Mouse (Mus musculus): ENCODE data around the gene Rmnd1. TPM values are rescaled to one million over a fixed set of nuclear protein-coding genes. Genes with fewer than 3 reads are reported as not detected.
"Not testable (repeated sequence)": the region's sequence is repeated elsewhere in the genome, so short reads cannot be mapped to it uniquely, and the experiment has no call there.

Rmnd1 gene
- total RNA-seq (2015; ENCODE audit: low replicate concordance), result 8.2 and 37.7 TPM in 2 replicates
- 5.7 and 18.2 TPM in 2 replicates for total RNA-seq (2017; ENCODE audit: low replicate concordance)

DNA sequence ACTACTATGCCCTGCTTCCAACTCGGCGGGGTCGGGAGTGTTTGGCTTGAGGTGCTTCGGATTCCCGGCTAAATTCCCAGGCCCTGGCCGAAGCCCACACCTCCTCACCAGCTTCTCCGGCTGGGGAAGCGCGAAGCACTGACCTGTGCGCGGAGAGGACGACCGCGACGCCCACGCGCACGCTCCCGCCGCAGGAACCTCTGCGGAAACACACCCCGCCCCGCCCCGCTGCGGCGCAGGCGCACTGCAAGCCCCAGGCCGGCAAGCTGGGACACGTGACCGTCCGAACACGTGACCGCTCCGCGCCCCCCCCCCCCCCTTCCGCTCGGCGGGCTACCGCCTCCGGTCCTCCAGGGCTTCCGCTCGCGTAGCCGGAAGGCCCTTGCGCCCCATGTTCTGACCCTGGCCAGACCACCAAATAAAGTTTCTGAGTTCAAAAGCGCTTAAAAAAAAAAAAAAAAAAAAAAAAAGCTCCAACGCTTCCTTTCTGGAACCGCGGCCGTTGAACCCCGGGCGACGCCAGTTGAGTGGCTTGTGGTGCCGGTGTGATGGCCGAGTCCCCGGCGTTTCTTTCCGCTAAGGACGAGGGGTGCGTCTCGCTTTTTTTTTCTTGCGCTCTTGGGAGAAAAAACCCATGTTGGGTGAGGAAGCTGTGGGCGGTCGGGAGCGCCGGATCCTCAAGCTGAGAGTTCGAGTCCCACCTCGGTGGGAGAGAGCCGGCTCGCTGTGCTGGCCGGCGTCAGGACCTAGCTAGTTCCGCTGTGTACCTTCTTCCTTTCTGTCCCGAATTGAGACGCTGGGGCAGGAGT is at the start of gene Rmnd1, which contains the start of gene Armt1:
Gene Rmnd1, minus strand, starts transcription at position 266 of the 809 bp plus-strand sequence.
Gene Armt1, plus strand, starts transcription at position 345 of the 809 bp plus-strand sequence.
- ATAC-seq (replicated peaks; ENCODE audit: low FRiP score, poor library complexity, severe bottlenecking), result peak; percentile 87

DNA sequence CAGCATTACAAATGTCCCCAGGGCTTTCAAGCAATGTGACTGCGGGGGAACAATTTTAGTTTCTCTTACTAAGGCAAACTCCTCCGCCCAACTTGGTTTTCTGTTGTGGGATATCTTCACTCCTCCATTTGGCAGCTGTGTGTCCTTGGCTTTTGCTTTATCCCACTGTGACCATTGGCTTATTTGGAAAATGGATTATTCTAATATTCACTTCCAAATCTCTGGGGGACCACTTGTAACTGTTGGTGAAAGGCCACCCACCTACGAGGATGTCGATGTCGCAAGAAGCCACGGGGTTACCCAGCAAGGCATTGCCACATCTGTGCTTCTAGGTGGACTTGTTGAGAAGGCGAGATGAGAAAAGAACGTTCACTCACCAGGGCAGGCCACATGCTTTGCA is 49.5 kb upstream of the Rmnd1 start:
- ATAC-seq (replicated peaks; ENCODE audit: low FRiP score, poor library complexity, severe bottlenecking), result no peak

DNA sequence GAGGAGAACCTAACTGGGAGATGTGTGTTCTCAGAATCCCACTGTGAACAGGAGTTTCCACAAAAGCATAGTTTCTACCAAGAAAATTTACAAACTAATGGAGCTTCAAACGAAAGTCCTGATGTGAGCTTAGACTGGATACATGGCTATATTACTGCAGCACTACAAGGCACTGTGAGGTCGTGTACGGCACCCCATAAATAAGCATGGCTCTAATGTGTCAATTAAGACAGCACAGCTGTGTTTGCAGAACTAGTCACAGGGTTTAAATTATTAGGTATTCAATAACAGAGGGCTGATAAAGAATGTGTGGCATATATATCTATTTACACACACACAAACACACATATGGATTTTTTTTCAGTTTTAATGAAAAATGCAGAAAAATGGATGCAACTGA is 48.7 kb upstream of the Rmnd1 start:
- no peak for ATAC-seq (replicated peaks; ENCODE audit: low FRiP score, poor library complexity, severe bottlenecking)

DNA sequence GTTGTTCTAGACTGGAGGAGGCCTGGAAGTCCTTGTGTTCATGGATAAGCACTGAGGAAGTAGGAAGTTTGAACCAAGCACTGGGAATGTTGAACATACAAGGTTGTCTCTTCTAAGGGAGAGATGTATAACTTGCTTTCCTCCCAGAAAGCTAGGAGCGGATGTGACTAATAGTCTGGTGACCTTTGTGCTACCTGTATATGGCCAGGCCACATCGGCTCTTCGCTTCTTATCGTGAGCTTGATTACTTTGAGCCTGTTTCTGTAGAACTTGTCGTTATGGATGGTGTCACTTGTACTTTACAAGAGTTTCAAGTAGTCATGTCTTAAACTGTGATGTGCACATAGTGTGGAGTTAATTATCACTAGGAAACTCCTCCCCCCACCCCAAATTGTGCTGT is 44.4 kb upstream of the Rmnd1 start:
- ATAC-seq (replicated peaks; ENCODE audit: low FRiP score, poor library complexity, severe bottlenecking), result no peak

GRCm38 (mm10) chr10:4475431-4475830 is 43.2 kb upstream of the Rmnd1 start:
- ATAC-seq (replicated peaks; ENCODE audit: low FRiP score, poor library complexity, severe bottlenecking), result no peak

DNA sequence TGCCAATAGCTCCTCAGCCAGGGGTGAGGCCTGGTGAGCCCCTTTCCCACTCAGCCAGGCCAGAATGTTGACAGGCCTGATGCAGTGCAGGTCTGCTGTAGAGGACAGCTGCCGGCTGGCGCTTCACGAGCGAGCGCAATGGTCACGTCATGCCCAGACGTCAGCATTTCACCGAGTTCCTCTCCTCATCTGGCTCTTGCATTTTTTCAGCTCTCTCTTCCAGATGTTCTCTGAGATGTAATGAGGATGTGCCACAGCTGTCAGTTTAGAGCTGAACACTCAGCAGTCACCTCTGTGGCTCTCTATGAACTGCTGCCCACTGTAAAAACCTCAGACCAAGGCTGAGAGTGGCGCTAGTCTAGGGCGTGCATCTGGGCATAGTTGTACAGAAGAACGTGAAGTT is 41.4 kb upstream of the Rmnd1 start:
- no peak for ATAC-seq (replicated peaks; ENCODE audit: low FRiP score, poor library complexity, severe bottlenecking)

GRCm38 (mm10) chr10:4469406-4469805 is 37.2 kb upstream of the Rmnd1 start:
- ATAC-seq (replicated peaks; ENCODE audit: low FRiP score, poor library complexity, severe bottlenecking), result no peak

DNA sequence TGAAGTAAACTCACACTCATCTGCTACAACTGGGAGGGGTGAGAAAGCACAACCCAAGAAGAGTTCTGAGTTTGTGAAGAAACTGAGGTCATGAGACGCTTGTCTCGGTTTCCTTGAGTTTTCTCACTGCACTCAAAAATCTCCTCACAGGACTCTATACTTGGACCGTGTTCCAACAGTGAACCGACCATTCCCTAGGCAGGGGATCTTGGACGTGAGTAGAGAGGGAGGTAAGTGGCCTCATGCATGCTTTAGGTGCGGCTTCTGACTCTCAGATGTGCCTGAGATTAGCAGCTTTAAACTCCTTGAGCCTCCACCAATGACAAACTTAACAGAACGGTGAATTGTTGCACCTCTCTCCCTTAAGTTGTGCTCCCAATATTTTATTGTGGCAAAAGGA is 33.6 kb upstream of the Rmnd1 start:
- ATAC-seq (replicated peaks; ENCODE audit: low FRiP score, poor library complexity, severe bottlenecking), result no peak

GRCm38 (mm10) chr10:4460201-4460600 is 28.0 kb upstream of the Rmnd1 start:
- peak; percentile 81 for ATAC-seq (replicated peaks; ENCODE audit: low FRiP score, poor library complexity, severe bottlenecking)

GRCm38 (mm10) chr10:4456409-4456808 is 24.2 kb upstream of the Rmnd1 start:
- ATAC-seq (replicated peaks; ENCODE audit: low FRiP score, poor library complexity, severe bottlenecking), result no peak

GRCm38 (mm10) chr10:4435416-4435815 is 3.2 kb upstream of the Rmnd1 start:
- ATAC-seq (replicated peaks; ENCODE audit: low FRiP score, poor library complexity, severe bottlenecking), result no peak

GRCm38 (mm10) chr10:4433871-4434270 is 1.7 kb upstream of the Rmnd1 start:
- not testable (repeated sequence) for ATAC-seq (replicated peaks; ENCODE audit: low FRiP score, poor library complexity, severe bottlenecking)

DNA sequence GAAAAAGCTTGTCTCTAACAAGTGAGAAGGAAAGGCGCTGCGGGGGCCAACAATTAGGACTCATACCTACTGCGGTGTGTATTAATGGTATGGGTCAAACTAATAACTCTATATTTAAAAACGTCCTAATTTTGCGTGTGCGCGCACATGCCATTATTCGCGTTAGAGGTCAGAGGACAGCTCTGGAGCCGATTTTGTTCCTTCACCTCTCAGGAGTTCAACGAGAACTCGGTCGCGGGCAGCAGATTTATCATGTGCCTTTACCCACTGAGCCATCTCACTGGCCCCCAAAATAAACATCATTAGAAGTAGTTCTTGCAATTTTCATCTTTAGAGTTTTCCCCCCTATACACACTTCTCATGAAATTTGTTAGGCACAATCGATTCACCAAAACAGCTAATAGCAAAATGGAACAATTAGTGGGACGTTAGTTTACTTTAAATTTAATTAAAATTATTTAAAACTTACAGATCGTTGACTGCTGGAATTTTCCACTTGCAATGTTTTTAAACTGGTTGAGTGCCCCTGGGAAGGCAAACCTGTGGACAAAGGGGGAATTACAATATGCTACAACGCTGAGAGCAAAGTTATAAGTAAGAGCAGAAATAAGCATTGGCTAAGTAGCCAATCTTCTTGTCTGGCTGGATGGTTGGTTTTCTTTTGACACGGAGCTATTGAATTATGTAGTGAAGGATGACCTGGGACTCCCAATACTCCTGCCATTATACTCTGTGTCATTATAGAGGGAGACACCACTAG is 988 bp upstream of the Rmnd1 start:
- ATAC-seq (replicated peaks; ENCODE audit: low FRiP score, poor library complexity, severe bottlenecking), result peak; percentile 11; the same call in 1 of the 2 replicates

- ATAC-seq (replicated peaks; ENCODE audit: low FRiP score, poor library complexity, severe bottlenecking), result 0 out of 2 replicates have a peak, but pooled peaks have one; percentile 4
Observed at GRCm38 (mm10) chr10:4431746-4432122, 454 bp downstream of the Rmnd1 start.

GRCm38 (mm10) chr10:4430826-4431225 is 1.4 kb downstream of the Rmnd1 start:
- no peak for ATAC-seq (replicated peaks; ENCODE audit: low FRiP score, poor library complexity, severe bottlenecking)

DNA sequence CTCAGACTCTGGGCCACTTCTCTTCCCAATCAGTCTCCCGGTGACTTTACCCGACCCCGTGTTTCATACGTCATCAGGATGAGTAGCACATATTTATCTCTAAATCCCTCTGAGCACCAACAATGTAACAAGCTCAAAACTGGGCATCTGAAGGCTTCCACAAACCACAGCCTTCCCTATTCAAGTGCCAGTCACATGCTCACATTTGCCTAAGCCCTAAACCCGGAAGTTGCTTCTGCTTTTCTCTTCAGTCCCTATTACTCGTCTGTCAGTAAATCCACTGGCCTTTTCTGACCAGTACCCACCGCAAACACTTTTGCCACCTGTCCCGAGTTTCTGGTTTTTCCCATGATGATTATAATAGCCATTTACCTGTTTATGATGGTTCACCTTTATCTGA is 1.8 kb downstream of the Rmnd1 start:
- ATAC-seq (replicated peaks; ENCODE audit: low FRiP score, poor library complexity, severe bottlenecking), result no peak

GRCm38 (mm10) chr10:4425245-4425644 is 6.9 kb downstream of the Rmnd1 start:
- ATAC-seq (replicated peaks; ENCODE audit: low FRiP score, poor library complexity, severe bottlenecking), result no peak

GRCm38 (mm10) chr10:4407191-4407590 is 25.0 kb downstream of the Rmnd1 start:
- no peak for ATAC-seq (replicated peaks; ENCODE audit: low FRiP score, poor library complexity, severe bottlenecking)

DNA sequence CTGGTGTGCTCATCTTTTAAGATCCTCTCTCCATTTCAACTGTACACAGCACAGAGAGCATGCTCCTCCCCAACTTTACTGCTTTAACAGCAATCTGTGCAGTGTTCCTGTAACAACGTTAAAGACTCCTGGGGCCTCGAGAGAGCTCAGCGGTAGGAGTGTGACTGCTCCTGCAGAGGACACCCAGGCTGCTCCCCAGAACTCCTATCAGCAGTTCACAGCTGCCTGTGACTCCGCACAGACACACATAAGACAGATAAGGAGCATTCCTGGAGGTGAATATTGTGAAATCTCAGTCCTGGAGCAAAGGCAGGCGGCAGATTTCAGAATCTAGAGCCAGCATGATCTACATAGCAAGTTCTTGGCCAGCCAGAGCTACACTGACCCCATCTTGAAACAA is 26.7 kb downstream of the Rmnd1 start:
- peak; percentile 55 for ATAC-seq (replicated peaks; ENCODE audit: low FRiP score, poor library complexity, severe bottlenecking)

GRCm38 (mm10) chr10:4404895-4405491 is 27.2 kb downstream of the Rmnd1 start:
- peak; percentile 77 for ATAC-seq (replicated peaks; ENCODE audit: low FRiP score, poor library complexity, severe bottlenecking)
